Mouse (Mus musculus) midbrain, embryonic 10.5 days (tissue): ENCODE data around the gene Mogat1. TPM values are rescaled to one million over a fixed set of nuclear protein-coding genes. Genes with fewer than 3 reads are reported as not detected.
"Not testable (repeated sequence)": the region's sequence is repeated elsewhere in the genome, so short reads cannot be mapped to it uniquely, and the experiment has no call there.

Source experiments
- DNase-seq: peaks from one replicate; pipeline ENCODE4 v3.0.0-alpha.2; 2017; ENCODE audit warnings: low spot score
- H3K27ac ChIP-seq: fragments of 300-500 bp; sonication (generic); replicated peaks from 2 replicates; pipeline ENCODE4 v1.5.1; 2016; ENCODE audit warnings: mild to moderate bottlenecking
- H3K27me3 ChIP-seq: fragments of 300-500 bp; sonication (generic); 2 replicates; pipeline ENCODE4 v1.6.1; 2016; ENCODE audit warnings: low read depth, mild to moderate bottlenecking; ENCODE audit not compliant: poor library complexity, severe bottlenecking
- H3K36me3 ChIP-seq: fragments of 300-500 bp; sonication (generic); 2 replicates; pipeline ENCODE4 v1.6.1; 2016; ENCODE audit warnings: mild to moderate bottlenecking, moderate library complexity
- H3K4me1 ChIP-seq: fragments of 300-500 bp; sonication (generic); 2 replicates; pipeline ENCODE4 v1.6.1; 2016
- H3K4me3 ChIP-seq: fragments of 300-500 bp; sonication (generic); 2 replicates; pipeline ENCODE4 v1.5.1; 2016; ENCODE audit warnings: mild to moderate bottlenecking, moderate library complexity
- H3K9me3 ChIP-seq: fragments of 300-500 bp; sonication (generic); replicated peaks from 2 replicates; pipeline ENCODE4 v1.6.1; 2016; ENCODE audit warnings: mild to moderate bottlenecking
- WGBS: fragments of 180-500 bp; shearing (Covaris S2); methylation state at CpG from one replicate; pipeline ENCODE4 v1.1.7; 2016; 5-methylcytosine and 5-hydroxymethylcytosine counted together
- polyA plus RNA-seq: library from polyadenylated mRNA; unstranded; fragments of >200 nt; fragmentation: Nextera tagmentation; extraction: Ambion mirVana; gene quantifications from 2 replicates; pipeline ENCODE4 v1.2.1, GENCODE M21; 2016

Gene Mogat1
- 0.39 and 0.91 TPM in 2 replicates for polyA plus RNA-seq

- Histone ChIP-seq H3K36me3 (no peaks in the 10 kb centered on the region), H3K27me3 (peaks cover 24% of the 10 kb centered on the region), H3K4me1 (peaks cover 10% of the 10 kb centered on the region), H3K27ac (peak within 1 kb of the TSS; percentile 66), H3K4me3 (peak within 1 kb of the TSS; percentile 52), H3K9me3 (no peaks in the 10 kb centered on the region)
- no peak for DNase-seq
- 78% methylated on average over 5 of the region's 5 CpGs for WGBS
These were observed at the start of gene Mogat1 for GRCm38 (mm10) chr1:78510862-78511261. Gene Mogat1 (plus strand): TSS chr1:78510991.

GRCm38 (mm10) chr1:78472441-78472840, 38.4 kb upstream of the Mogat1 start:
- Histone ChIP-seq H3K4me1 (no peaks in the 10 kb centered on the region), H3K9me3 (no peaks in the 10 kb centered on the region), H3K27ac (no peak overlapping the region), H3K27me3 (no peaks in the 10 kb centered on the region), H3K4me3 (no peak overlapping the region), H3K36me3 (peaks cover 88% of the 10 kb centered on the region)
- no peak for DNase-seq
- 95% methylated on average over 5 of the region's 5 CpGs for WGBS

GRCm38 (mm10) chr1:78483430-78483829, 27.4 kb upstream of the Mogat1 start:
- WGBS = 96% methylated on average over 3 of the region's 3 CpGs
- Histone ChIP-seq H3K27ac (no peak overlapping the region), H3K9me3 (no peaks in the 10 kb centered on the region), H3K36me3 (peaks cover 26% of the 10 kb centered on the region), H3K4me1 (peaks cover 29% of the 10 kb centered on the region), H3K4me3 (no peak overlapping the region), H3K27me3 (no peaks in the 10 kb centered on the region)
- DNase-seq = no peak

- H3K4me3 ChIP-seq = no peak overlapping the region
- 63% methylated on average over 2 of the region's 2 CpGs for WGBS
- no peaks in the 10 kb centered on the region for H3K27me3 ChIP-seq
- H3K27ac ChIP-seq = no peak overlapping the region
- H3K4me1 ChIP-seq = peaks cover 29% of the 10 kb centered on the region
- H3K9me3 ChIP-seq = no peaks in the 10 kb centered on the region
- H3K36me3 ChIP-seq = peaks cover 17% of the 10 kb centered on the region
- no peak for DNase-seq
These were observed 26.4 kb upstream of the Mogat1 start for GRCm38 (mm10) chr1:78484361-78484760.

- Histone ChIP-seq H3K4me3 (peak overlapping the region; percentile 80), H3K4me1 (peaks cover 37% of the 10 kb centered on the region), H3K9me3 (no peaks in the 10 kb centered on the region), H3K27ac (peak overlapping the region; percentile 98), H3K36me3 (no peaks in the 10 kb centered on the region), H3K27me3 (no peaks in the 10 kb centered on the region)
- WGBS = under 1% methylated on average over 28 of the region's 28 CpGs
- DNase-seq = no peak
These were observed 22.4 kb upstream of the Mogat1 start for GRCm38 (mm10) chr1:78488427-78488751.

- no peaks in the 10 kb centered on the region for H3K9me3 ChIP-seq
- WGBS = 0% methylated on average over 31 of the region's 31 CpGs
- H3K27ac ChIP-seq = peak within 1 kb of the TSS; percentile 98
- H3K4me1 ChIP-seq = peaks cover 37% of the 10 kb centered on the region
- DNase-seq = peak; percentile 89
- no peaks in the 10 kb centered on the region for H3K36me3 ChIP-seq
- peak within 1 kb of the TSS; percentile 80 for H3K4me3 ChIP-seq
- H3K27me3 ChIP-seq = no peaks in the 10 kb centered on the region
These were observed 21.9 kb upstream of the Mogat1 start, which contains the start of gene Farsb for GRCm38 (mm10) chr1:78488752-78489492. Gene Farsb (minus strand): TSS chr1:78488897.

GRCm38 (mm10) chr1:78490143-78490542, 20.6 kb upstream of the Mogat1 start:
- Histone ChIP-seq H3K27me3 (no peaks in the 10 kb centered on the region), H3K4me3 (peak overlapping the region; percentile 80; the same call in 1 of the 2 replicates), H3K4me1 (peaks cover 30% of the 10 kb centered on the region), H3K9me3 (no peaks in the 10 kb centered on the region), H3K36me3 (no peaks in the 10 kb centered on the region), H3K27ac (no peak overlapping the region)
- DNase-seq = no peak
- WGBS = 79% methylated on average over 1 of the region's 1 CpGs

- Histone ChIP-seq H3K4me1 (no peaks in the 10 kb centered on the region), H3K4me3 (no peak overlapping the region), H3K27ac (no peak overlapping the region), H3K27me3 (no peaks in the 10 kb centered on the region), H3K9me3 (no peaks in the 10 kb centered on the region), H3K36me3 (no peaks in the 10 kb centered on the region)
- DNase-seq = no peak
- WGBS = 93% methylated on average over 16 of the region's 16 CpGs
These were observed 9.8 kb upstream of the Mogat1 start for GRCm38 (mm10) chr1:78501036-78501435.

- not testable (repeated sequence) for H3K4me3 ChIP-seq, H3K4me1 ChIP-seq, H3K9me3 ChIP-seq, H3K27ac ChIP-seq, H3K36me3 ChIP-seq, DNase-seq, H3K27me3 ChIP-seq
- 93% methylated on average over 12 of the region's 12 CpGs for WGBS
These were observed 8.9 kb upstream of the Mogat1 start for GRCm38 (mm10) chr1:78501856-78502255.

GRCm38 (mm10) chr1:78502527-78502926, 8.3 kb upstream of the Mogat1 start:
- H3K27ac ChIP-seq = no peak overlapping the region
- H3K9me3 ChIP-seq = no peaks in the 10 kb centered on the region
- H3K4me1 ChIP-seq = no peaks in the 10 kb centered on the region
- H3K36me3 ChIP-seq = no peaks in the 10 kb centered on the region
- no peak overlapping the region for H3K4me3 ChIP-seq
- DNase-seq = no peak
- 90% methylated on average over 6 of the region's 6 CpGs for WGBS
- no peaks in the 10 kb centered on the region for H3K27me3 ChIP-seq

- Histone ChIP-seq H3K4me3 (no peak overlapping the region), H3K36me3 (no peaks in the 10 kb centered on the region), H3K9me3 (no peaks in the 10 kb centered on the region), H3K4me1 (peaks cover 10% of the 10 kb centered on the region), H3K27me3 (peaks cover 23% of the 10 kb centered on the region), H3K27ac (no peak overlapping the region)
- no peak for DNase-seq
- 71% methylated on average over 1 of the region's 1 CpGs for WGBS
These were observed 3.7 kb upstream of the Mogat1 start for GRCm38 (mm10) chr1:78507137-78507536.

- peak within 1 kb of the TSS; percentile 66 for H3K27ac ChIP-seq
These were observed 900 bp downstream of the Mogat1 start, which contains the start of gene BC035947 for GRCm38 (mm10) chr1:78511621-78512160. Gene BC035947 (minus strand): TSS chr1:78512158.

GRCm38 (mm10) chr1:78512756-78513155, 2.0 kb downstream of the Mogat1 start:
- no peak for DNase-seq
- no peak overlapping the region for H3K4me3 ChIP-seq
- H3K9me3 ChIP-seq = no peaks in the 10 kb centered on the region
- peaks cover 10% of the 10 kb centered on the region for H3K4me1 ChIP-seq
- no peaks in the 10 kb centered on the region for H3K36me3 ChIP-seq
- H3K27me3 ChIP-seq = peaks cover 24% of the 10 kb centered on the region
- 82% methylated on average over 8 of the region's 8 CpGs for WGBS
- no peak overlapping the region for H3K27ac ChIP-seq

More at GRCm38 (mm10) chr1:78511621-78512160, 900 bp downstream of the Mogat1 start, which contains the start of gene BC035947:
- Histone ChIP-seq H3K27me3 (peaks cover 24% of the 10 kb centered on the region), H3K9me3 (no peaks in the 10 kb centered on the region), H3K4me3 (peak within 1 kb of the TSS; percentile 52), H3K36me3 (no peaks in the 10 kb centered on the region), H3K4me1 (peaks cover 10% of the 10 kb centered on the region)
- peak; percentile 46 for DNase-seq
- 5% methylated on average over 25 of the region's 25 CpGs for WGBS
